Mouse (Mus musculus) stomach, postnatal 0 days (tissue): ENCODE data around the gene Fshb.

Experiments used
- CTCF ChIP-seq: IDR thresholded peaks from 2 replicates; pipeline ENCODE4 v1.5.1; 2016; ENCODE audit warnings: antibody characterized with exemption, low read depth, mild to moderate bottlenecking, moderate library complexity
- EP300 ChIP-seq: optimal IDR thresholded peaks from 2 replicates; pipeline ENCODE3; 2016; ENCODE audit warnings: antibody characterized with exemption

DNA sequence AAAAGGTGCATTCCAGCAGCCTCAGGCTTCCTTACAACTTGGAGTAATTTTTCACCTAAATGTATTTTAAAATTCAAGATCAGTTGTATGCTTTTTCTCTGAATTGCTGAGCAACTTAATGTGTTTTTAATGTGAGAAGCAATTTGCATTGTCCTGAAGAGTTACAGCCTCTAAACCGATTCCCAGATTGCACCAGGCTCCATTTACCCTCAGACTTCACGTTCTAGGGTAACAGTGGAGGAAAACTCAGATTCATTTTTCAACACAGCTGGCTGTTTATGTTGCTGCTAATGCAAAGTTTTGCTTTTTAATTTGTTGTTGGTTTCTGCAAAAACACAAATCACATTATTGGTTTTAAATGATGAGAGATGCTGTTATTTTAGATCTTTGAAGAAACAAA is 40.1 kb downstream of the Fshb start:
- TF ChIP-seq CTCF (no peak), EP300 (no peak)
